Mouse (Mus musculus) heart, embryonic 16.5 days (tissue): ENCODE measurements around the gene Hpcal1. TPM values are rescaled to one million over a fixed set of nuclear protein-coding genes. Genes with fewer than 3 reads are reported as not detected.
A peak's percentile ranks its signal among the peaks of the same experiment; 100 is the strongest.

Source experiments
- ATAC-seq: fragments of 200-750 bp; cut with Nextera tagmentation; replicated peaks from 2 replicates; pipeline ENCODE4 v1.8.0; 2017; ENCODE audit warnings: moderate number of reproducible peaks; ENCODE audit not compliant: insufficient read depth, low FRiP score; ENCODE audit errors: extremely low read depth
- H3K27ac ChIP-seq: fragments of 300-500 bp; sonication (generic); 2 replicates; pipeline ENCODE4 v1.5.1; 2014; ENCODE audit warnings: mild to moderate bottlenecking, low read length, control low read depth, moderate library complexity
- H3K27me3 ChIP-seq: fragments of 300-500 bp; sonication (generic); 2 replicates; pipeline ENCODE4 v1.6.1; 2014; ENCODE audit warnings: low read length, mixed read lengths; ENCODE audit not compliant: control insufficient read depth, insufficient read depth
- H3K36me3 ChIP-seq: fragments of 300-500 bp; sonication (generic); 2 replicates; pipeline ENCODE4 v1.6.1; 2014; ENCODE audit not compliant: control insufficient read depth, insufficient read depth
- H3K4me1 ChIP-seq: fragments of 300-500 bp; sonication (generic); 2 replicates; pipeline ENCODE4 v1.6.1; 2014; ENCODE audit warnings: low read length, mixed read lengths; ENCODE audit not compliant: control insufficient read depth, insufficient read depth
- H3K4me2 ChIP-seq: fragments of 300-500 bp; sonication (generic); 2 replicates; pipeline ENCODE4 v1.6.1; 2014; ENCODE audit warnings: low read depth, mild to moderate bottlenecking, control low read depth, low read length
- H3K4me3 ChIP-seq: fragments of 300-500 bp; sonication (generic); 2 replicates; pipeline ENCODE4 v1.5.1; 2014; ENCODE audit warnings: mild to moderate bottlenecking, control low read depth, low read length
- H3K9ac ChIP-seq: fragments of 300-500 bp; sonication (generic); 2 replicates; pipeline ENCODE4 v1.6.1; 2014; ENCODE audit warnings: low read length, control low read depth
- H3K9me3 ChIP-seq: fragments of 300-500 bp; sonication (generic); replicated peaks from 2 replicates; pipeline ENCODE4 v1.6.1; 2016; ENCODE audit warnings: low read length; ENCODE audit not compliant: control insufficient read depth
- WGBS: fragments of 180-500 bp; shearing (Covaris S2); extraction: QIAGEN DNeasy Blood & Tissue Kit; methylation state at CpG from one replicate; pipeline ENCODE4 v1.1.7; 2014; 5-methylcytosine and 5-hydroxymethylcytosine counted together
- polyA plus RNA-seq: library from polyadenylated mRNA; unstranded; fragments of >200 nt; fragmentation: Nextera tagmentation; extraction: Ambion mirVana; gene quantifications from 2 replicates; pipeline ENCODE4 v1.2.1, GENCODE M21; 2015

Hpcal1 gene
- polyA plus RNA-seq, 1 experiment from 2014 or later: 33.4 TPM

- Histone ChIP-seq H3K9ac (no peak overlapping the region), H3K36me3 (0 out of 2 replicates have a peak, but pooled peaks cover 2% of the 10 kb centered on the region), H3K4me2 (no peak overlapping the region), H3K4me3 (no peak overlapping the region), H3K4me1 (peaks cover 7% of the 10 kb centered on the region; the same call in 1 of the 2 replicates), H3K9me3 (no peaks in the 10 kb centered on the region), H3K27me3 (no peaks in the 10 kb centered on the region), H3K27ac (no peak overlapping the region)
- WGBS: 77% methylated on average over 6 of the region's 6 CpGs
- ATAC-seq: no peak
These were observed 27.5 kb downstream of the Hpcal1 start for GRCm38 (mm10) chr12:17718146-17718545.

- H3K4me2 ChIP-seq: no peak overlapping the region
- no peak overlapping the region for H3K27ac ChIP-seq
- ATAC-seq: no peak
These were observed 30.4 kb downstream of the Hpcal1 start for GRCm38 (mm10) chr12:17721058-17721457.

GRCm38 (mm10) chr12:17722452-17723181 is 32.0 kb downstream of the Hpcal1 start:
- H3K4me2 ChIP-seq: no peak overlapping the region
- 0 out of 2 replicates have a peak, but pooled peaks cover 2% of the 10 kb centered on the region for H3K36me3 ChIP-seq
- no peak overlapping the region for H3K9ac ChIP-seq
- WGBS: 86% methylated on average over 13 of the region's 13 CpGs
- H3K9me3 ChIP-seq: no peaks in the 10 kb centered on the region
- H3K27me3 ChIP-seq: no peaks in the 10 kb centered on the region
- H3K4me3 ChIP-seq: no peak overlapping the region
- peaks cover 33% of the 10 kb centered on the region for H3K4me1 ChIP-seq
- no peak for ATAC-seq
- H3K27ac ChIP-seq: no peak overlapping the region

More at GRCm38 (mm10) chr12:17721058-17721457, 30.4 kb downstream of the Hpcal1 start:
- H3K9me3 ChIP-seq: no peaks in the 10 kb centered on the region
- peaks cover 20% of the 10 kb centered on the region for H3K4me1 ChIP-seq
- 0 out of 2 replicates have a peak, but pooled peaks cover 2% of the 10 kb centered on the region for H3K36me3 ChIP-seq
- H3K4me3 ChIP-seq: no peak overlapping the region
- H3K9ac ChIP-seq: no peak overlapping the region
- no peaks in the 10 kb centered on the region for H3K27me3 ChIP-seq

- WGBS: 81% methylated on average over 1 of the region's 1 CpGs
These were observed 32.5 kb downstream of the Hpcal1 start for GRCm38 (mm10) chr12:17723182-17723570.

GRCm38 (mm10) chr12:17723999-17724398 is 33.3 kb downstream of the Hpcal1 start:
- Histone ChIP-seq H3K27me3 (no peaks in the 10 kb centered on the region), H3K4me1 (peaks cover 46% of the 10 kb centered on the region), H3K4me3 (no peak overlapping the region), H3K9ac (no peak overlapping the region), H3K36me3 (0 out of 2 replicates have a peak, but pooled peaks cover 2% of the 10 kb centered on the region), H3K27ac (peak overlapping the region; percentile 44), H3K9me3 (no peaks in the 10 kb centered on the region), H3K4me2 (no peak overlapping the region)
- whole genome bisulfite sequencing: 46% methylated on average over 6 of the region's 6 CpGs
- ATAC-seq: no peak

More at GRCm38 (mm10) chr12:17723182-17723570, 32.5 kb downstream of the Hpcal1 start:
- H3K27ac ChIP-seq: no peak overlapping the region
- no peak for ATAC-seq
- H3K4me1 ChIP-seq: peaks cover 39% of the 10 kb centered on the region
- H3K9me3 ChIP-seq: no peaks in the 10 kb centered on the region
- H3K9ac ChIP-seq: no peak overlapping the region
- no peaks in the 10 kb centered on the region for H3K27me3 ChIP-seq
- no peak overlapping the region for H3K4me2 ChIP-seq
- H3K36me3 ChIP-seq: 0 out of 2 replicates have a peak, but pooled peaks cover 2% of the 10 kb centered on the region
- no peak overlapping the region for H3K4me3 ChIP-seq

- H3K4me1 ChIP-seq: peaks cover 50% of the 10 kb centered on the region
- ATAC-seq: 0 out of 2 replicates have a peak, but pooled peaks have one; percentile 15
These were observed 33.9 kb downstream of the Hpcal1 start for GRCm38 (mm10) chr12:17724412-17725090.

GRCm38 (mm10) chr12:17725592-17725991 is 34.9 kb downstream of the Hpcal1 start:
- peaks cover 50% of the 10 kb centered on the region for H3K4me1 ChIP-seq
- H3K27ac ChIP-seq: peak overlapping the region; percentile 44

More at GRCm38 (mm10) chr12:17724412-17725090, 33.9 kb downstream of the Hpcal1 start:
- H3K9me3 ChIP-seq: no peaks in the 10 kb centered on the region
- no peak overlapping the region for H3K4me2 ChIP-seq
- no peak overlapping the region for H3K9ac ChIP-seq
- no peak overlapping the region for H3K4me3 ChIP-seq
- H3K36me3 ChIP-seq: 0 out of 2 replicates have a peak, but pooled peaks cover 2% of the 10 kb centered on the region
- H3K27me3 ChIP-seq: no peaks in the 10 kb centered on the region
- WGBS: 50% methylated on average over 3 of the region's 3 CpGs
- peak overlapping the region; percentile 44 for H3K27ac ChIP-seq

GRCm38 (mm10) chr12:17726576-17727320 is 36.1 kb downstream of the Hpcal1 start:
- Histone ChIP-seq H3K9ac (no peak overlapping the region), H3K4me3 (no peak overlapping the region), H3K27me3 (no peaks in the 10 kb centered on the region), H3K27ac (peak overlapping the region; percentile 4; the same call in 1 of the 2 replicates), H3K9me3 (no peaks in the 10 kb centered on the region; the same call in 1 of the 2 replicates), H3K4me1 (peaks cover 45% of the 10 kb centered on the region), H3K36me3 (no peaks in the 10 kb centered on the region), H3K4me2 (no peak overlapping the region)
- 79% methylated on average over 10 of the region's 10 CpGs for WGBS
- ATAC-seq: no peak

More at GRCm38 (mm10) chr12:17725592-17725991, 34.9 kb downstream of the Hpcal1 start:
- Histone ChIP-seq H3K9ac (no peak overlapping the region; the same call in 1 of the 2 replicates), H3K27me3 (no peaks in the 10 kb centered on the region), H3K4me3 (no peak overlapping the region), H3K9me3 (no peaks in the 10 kb centered on the region), H3K36me3 (no peaks in the 10 kb centered on the region), H3K4me2 (0 out of 2 replicates have a peak overlapping the region, but pooled peaks have one; percentile 16)
- WGBS: 62% methylated on average over 6 of the region's 6 CpGs
- ATAC-seq: no peak
